9 mouse cellular contexts compared by ENCODE assay signal in the genomic region with DNA sequence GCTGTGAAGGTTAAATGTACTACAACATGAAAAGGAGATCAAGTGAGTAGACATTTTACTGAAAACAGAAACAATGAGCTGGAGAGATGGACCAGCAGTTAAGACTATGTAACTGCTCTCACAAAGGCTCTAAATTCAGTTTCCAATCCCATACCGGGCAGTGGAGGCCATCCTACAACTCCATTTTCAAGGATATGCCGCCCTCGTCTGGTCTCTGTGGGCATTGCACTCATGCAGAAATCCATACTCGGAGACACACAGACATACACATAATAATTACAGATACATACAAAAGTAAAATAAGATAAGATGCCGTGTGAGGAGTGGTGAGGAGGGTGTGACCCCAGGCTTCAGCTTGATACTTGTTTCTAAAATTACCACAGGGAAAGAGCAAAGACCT. TPM values are rescaled to one million over a fixed set of nuclear protein-coding genes. Genes with fewer than 3 reads are reported as not detected.
DNase-seq lines count a peak whose midpoint lies in the region; ATAC-seq and TF ChIP-seq lines count a peak whose summit lies in the region.
"Had no signal": no experiment of that assay in that cellular context is flagged by ENCODE, and none has a peak within 500 bp of the region (broad histone marks: within the 10 kb centered on the region; RNA-seq: fewer than 3 reads in every experiment).

No protein-coding gene starts in this region.

- TF ChIP-seq POLR2A in limb, embryonic 14.5 days (IDR thresholded peaks at IDR 0.05; ENCODE audit: borderline replicate concordance, extremely low read depth, insufficient read depth, insufficient read length): no peak

- H3K9ac ChIP-seq in midbrain, embryonic 13.5 days (replicated peaks): no peak overlapping the region
- H3K9ac ChIP-seq in intestine, embryonic 14.5 days (ENCODE audit: low read length): no peak overlapping the region
- no peak overlapping the region for H3K9ac ChIP-seq in limb, embryonic 14.5 days (ENCODE audit: low read depth, low read length, severe bottlenecking)
- H3K9ac ChIP-seq in neural tube, embryonic 11.5 days (ENCODE audit: low read length): no peak overlapping the region

- no peak overlapping the region for H3K4me3 ChIP-seq in midbrain, embryonic 10.5 days
- H3K4me3 ChIP-seq in midbrain, embryonic 13.5 days (replicated peaks): no peak overlapping the region
- H3K4me3 ChIP-seq in intestine, embryonic 14.5 days (ENCODE audit: low read depth, low read length): no peak overlapping the region
- H3K4me3 ChIP-seq in limb, embryonic 14.5 days (replicated peaks; ENCODE audit: low read length): no peak overlapping the region
- no peak overlapping the region for H3K4me3 ChIP-seq in neural tube, embryonic 11.5 days (ENCODE audit: low read depth, low read length)
- H3K4me3 ChIP-seq: myocyte had no signal

- H3K27ac ChIP-seq in midbrain, embryonic 10.5 days (replicated peaks): no peak overlapping the region
- H3K27ac ChIP-seq in midbrain, embryonic 13.5 days: no peak overlapping the region
- H3K27ac ChIP-seq in intestine, embryonic 14.5 days (ENCODE audit: low read depth): no peak overlapping the region
- no peak overlapping the region for H3K27ac ChIP-seq in limb, embryonic 14.5 days (replicated peaks; ENCODE audit: low read depth, low read length)
- no peak overlapping the region for H3K27ac ChIP-seq in neural tube, embryonic 11.5 days (ENCODE audit: low read depth, low read length)

- H3K27me3 ChIP-seq in midbrain, embryonic 10.5 days (ENCODE audit: low read depth, poor library complexity, severe bottlenecking): peaks cover 7% of the 10 kb centered on the region; the same call in 1 of the 2 replicates
- no peaks in the 10 kb centered on the region for H3K27me3 ChIP-seq in midbrain, embryonic 13.5 days
- no peaks in the 10 kb centered on the region for H3K27me3 ChIP-seq in intestine, embryonic 14.5 days (replicated peaks; ENCODE audit: control insufficient read depth, insufficient read depth, low read length)
- H3K27me3 ChIP-seq in limb, embryonic 14.5 days (ENCODE audit: control insufficient read depth, insufficient read depth, low read length): no peaks in the 10 kb centered on the region
- no peaks in the 10 kb centered on the region for H3K27me3 ChIP-seq in neural tube, embryonic 11.5 days (ENCODE audit: control insufficient read depth, insufficient read depth, low read length)

- H3K36me3 ChIP-seq in midbrain, embryonic 10.5 days: no peaks in the 10 kb centered on the region
- no peaks in the 10 kb centered on the region for H3K36me3 ChIP-seq in midbrain, embryonic 13.5 days
- H3K36me3 ChIP-seq in intestine, embryonic 14.5 days (ENCODE audit: control insufficient read depth, insufficient read depth, low read length): no peaks in the 10 kb centered on the region
- H3K36me3 ChIP-seq in limb, embryonic 14.5 days (ENCODE audit: control insufficient read depth, insufficient read depth, low read length): no peaks in the 10 kb centered on the region
- no peaks in the 10 kb centered on the region for H3K36me3 ChIP-seq in neural tube, embryonic 11.5 days (ENCODE audit: control insufficient read depth, insufficient read depth, low read length)

- no peak for ATAC-seq in midbrain, embryonic 13.5 days
- no peak for ATAC-seq in intestine, embryonic 14.5 days (replicated peaks; ENCODE audit: low FRiP score, low TSS enrichment, low read depth)
- ATAC-seq in limb, embryonic 14.5 days (ENCODE audit: low FRiP score, low read depth): no peak
- no peak for ATAC-seq in neural tube, embryonic 11.5 days (ENCODE audit: insufficient read depth, low FRiP score, low TSS enrichment)

- H3K4me1 ChIP-seq in midbrain, embryonic 10.5 days: peaks cover 5% of the 10 kb centered on the region
- H3K4me1 ChIP-seq in midbrain, embryonic 13.5 days (replicated peaks): peaks cover 6% of the 10 kb centered on the region
- H3K4me1 ChIP-seq in intestine, embryonic 14.5 days (replicated peaks; ENCODE audit: control insufficient read depth, insufficient read depth, low read length): 0 out of 2 replicates have a peak, but pooled peaks cover 3% of the 10 kb centered on the region
- H3K4me1 ChIP-seq in limb, embryonic 14.5 days (ENCODE audit: control insufficient read depth, insufficient read depth, low read length): no peaks in the 10 kb centered on the region
- no peaks in the 10 kb centered on the region for H3K4me1 ChIP-seq in neural tube, embryonic 11.5 days (ENCODE audit: control insufficient read depth, insufficient read depth, low read length)

- 13% methylated on average over 5 of the region's 5 CpGs for WGBS in midbrain, embryonic 10.5 days
- WGBS in midbrain, embryonic 13.5 days: 13% methylated on average over 5 of the region's 5 CpGs
- 10% methylated on average over 5 of the region's 5 CpGs for WGBS in intestine, embryonic 14.5 days
- WGBS in limb, embryonic 14.5 days: 14% methylated on average over 5 of the region's 5 CpGs
- 7% methylated on average over 5 of the region's 5 CpGs for WGBS in neural tube, embryonic 11.5 days

- DNase-seq in midbrain, embryonic 10.5 days (ENCODE audit: low spot score): peak; percentile 76
- DNase-seq in adrenal gland, adult 2 months: peak; percentile 58
- DNase-seq in embryo, embryonic 9.5 days (ENCODE audit: extremely low spot score): peak; percentile 78
- peak; percentile 91 for DNase-seq in intestine, embryonic 14.5 days (ENCODE audit: low spot score)
- peak; percentile 53 for DNase-seq in limb, embryonic 14.5 days (ENCODE audit: low spot score)
- peak; percentile 80 for DNase-seq in neural tube, embryonic 11.5 days (ENCODE audit: low spot score)
- DNase-seq in thymus, postnatal 14 days: peak; percentile 72

- H3K4me2 ChIP-seq in midbrain, embryonic 13.5 days (replicated peaks): no peak overlapping the region
- no peak overlapping the region for H3K4me2 ChIP-seq in intestine, embryonic 14.5 days (ENCODE audit: low read length)
- no peak overlapping the region for H3K4me2 ChIP-seq in limb, embryonic 14.5 days (replicated peaks; ENCODE audit: low read depth, low read length, severe bottlenecking)
- H3K4me2 ChIP-seq in neural tube, embryonic 11.5 days (ENCODE audit: low read depth): no peak overlapping the region

- no peaks in the 10 kb centered on the region for H3K9me3 ChIP-seq in midbrain, embryonic 10.5 days (replicated peaks)
- H3K9me3 ChIP-seq in midbrain, embryonic 13.5 days: no peaks in the 10 kb centered on the region
- H3K9me3 ChIP-seq in intestine, embryonic 14.5 days (ENCODE audit: control insufficient read depth, low read length): no peaks in the 10 kb centered on the region
- no peaks in the 10 kb centered on the region for H3K9me3 ChIP-seq in limb, embryonic 14.5 days (ENCODE audit: control insufficient read depth, low read length)
- no peaks in the 10 kb centered on the region for H3K9me3 ChIP-seq in neural tube, embryonic 11.5 days (ENCODE audit: control insufficient read depth, low read length)

RNA-seq across cellular contexts. Expression of gene Lactb, which starts 5.2 kb away (rescaled TPM):
- polyA plus RNA-seq in midbrain, embryonic 10.5 days (2016; fragmentation: Nextera tagmentation; extraction: Ambion mirVana): 8.2 and 9.6 TPM in 2 replicates
- 9.8 and 10.8 TPM in 2 replicates for polyA plus RNA-seq in midbrain, embryonic 13.5 days (2015; fragmentation: Nextera tagmentation; extraction: Ambion mirVana)
- total RNA-seq in adrenal gland, adult 2 months (2021): 10 to 100 TPM; 15.7 to 19.1 TPM
- 23.6 and 32.2 TPM in 2 replicates for polyA plus RNA-seq in adrenal gland, adult 2 months (2012; rRNA removed)
- polyA plus RNA-seq in intestine, embryonic 14.5 days (2014; fragmentation: Nextera tagmentation; extraction: Ambion mirVana): 8.9 and 9.3 TPM in 2 replicates
- 8.8 and 10.1 TPM in 2 replicates for polyA plus RNA-seq in limb, embryonic 14.5 days (2012; rRNA removed)
- 10.6 and 10.9 TPM in 2 replicates for polyA plus RNA-seq in limb, embryonic 14.5 days (2014; fragmentation: Nextera tagmentation; extraction: Ambion mirVana)
- polyA plus RNA-seq in neural tube, embryonic 11.5 days (2014; fragmentation: Nextera tagmentation; extraction: Ambion mirVana): 11.7 and 11.9 TPM in 2 replicates

RNA-seq across cellular contexts. Expression of gene Rps27l, which starts 34.6 kb away (rescaled TPM):
- 659 and 790 TPM in 2 replicates for polyA plus RNA-seq in midbrain, embryonic 10.5 days (2016; fragmentation: Nextera tagmentation; extraction: Ambion mirVana)
- polyA plus RNA-seq in midbrain, embryonic 13.5 days (2015; fragmentation: Nextera tagmentation; extraction: Ambion mirVana): 340 and 349 TPM in 2 replicates
- total RNA-seq in adrenal gland, adult 2 months (2021): 100 to 1,000 TPM; 252 to 306 TPM
- polyA plus RNA-seq in adrenal gland, adult 2 months (2012; rRNA removed): 3.9 and 6.2 TPM in 2 replicates
- polyA plus RNA-seq in intestine, embryonic 14.5 days (2014; fragmentation: Nextera tagmentation; extraction: Ambion mirVana): 723 and 793 TPM in 2 replicates
- 196 and 292 TPM in 2 replicates for polyA plus RNA-seq in limb, embryonic 14.5 days (2012; rRNA removed)
- 596 and 633 TPM in 2 replicates for polyA plus RNA-seq in limb, embryonic 14.5 days (2014; fragmentation: Nextera tagmentation; extraction: Ambion mirVana)
- 583 and 637 TPM in 2 replicates for polyA plus RNA-seq in neural tube, embryonic 11.5 days (2014; fragmentation: Nextera tagmentation; extraction: Ambion mirVana)

Comparison
In these comparisons a context has a peak if more than half of its experiments do, and no peak if none do; other contexts are left out.
1. RNA of gene Rps27l, which starts 34.6 kb away (polyA plus RNA-seq): 723 to 793 TPM in intestine, embryonic 14.5 days, 659 to 790 TPM in midbrain, embryonic 10.5 days, 196 to 633 TPM in limb, embryonic 14.5 days, 583 to 637 TPM in neural tube, embryonic 11.5 days and 340 to 349 TPM in midbrain, embryonic 13.5 days; 3.9 to 6.2 TPM in adrenal gland, adult 2 months; every median in the first group is over 10 times any median in the second.
2. Peak in every context shown above with its lines, with median percentiles within 50 percentile points of each other: DNase-seq.